Mouse (Mus musculus): ENCODE measurements around the gene Gm10282. TPM values are rescaled to one million over a fixed set of nuclear protein-coding genes. Genes with fewer than 3 reads are reported as not detected.

Gene Gm10282
- polyA plus RNA-seq, 1 experiment from 2014 or later: 39.9 TPM

- H3K27ac ChIP-seq (replicated peaks; ENCODE audit: low read depth, low read length): no peak overlapping the region
- H3K4me3 ChIP-seq (ENCODE audit: low read depth, low read length): no peak overlapping the region
- no peak overlapping the region for H3K9ac ChIP-seq (replicated peaks; ENCODE audit: low read length)
- H3K9me3 ChIP-seq (replicated peaks; ENCODE audit: control insufficient read depth, low read length): no peaks in the 10 kb centered on the region
- no peak overlapping the region for H3K4me2 ChIP-seq (ENCODE audit: low read depth, low read length)
- WGBS: 100% methylated on average over 2 of the region's 2 CpGs
- ATAC-seq (replicated peaks; ENCODE audit: insufficient number of reproducible peaks, low FRiP score, low TSS enrichment, low read depth) (no peak), DNase-seq (ENCODE audit: low spot score) (no peak)
- H3K27me3 ChIP-seq (ENCODE audit: control insufficient read depth, insufficient read depth, low read length): no peaks in the 10 kb centered on the region
- H3K4me1 ChIP-seq (ENCODE audit: control insufficient read depth, insufficient read depth, low read length): no peaks in the 10 kb centered on the region
- no peaks in the 10 kb centered on the region; the same call in none of the 2 replicates for H3K36me3 ChIP-seq (replicated peaks; ENCODE audit: control insufficient read depth, insufficient read depth, low read depth, low read length)
Measured at GRCm38 (mm10) chr8:72348114-72348513, 43.1 kb upstream of the Gm10282 start.

GRCm38 (mm10) chr8:72347553-72347952 lies 42.5 kb upstream of the Gm10282 start:
- 86% methylated on average over 1 of the region's 1 CpGs for WGBS
- DNase-seq (ENCODE audit: low spot score) (no peak), ATAC-seq (replicated peaks; ENCODE audit: insufficient number of reproducible peaks, low FRiP score, low TSS enrichment, low read depth) (no peak)
- H3K9ac ChIP-seq (replicated peaks; ENCODE audit: low read length): no peak overlapping the region
- H3K4me2 ChIP-seq (ENCODE audit: low read depth, low read length): no peak overlapping the region
- H3K4me3 ChIP-seq (ENCODE audit: low read depth, low read length): no peak overlapping the region
- H3K9me3 ChIP-seq (replicated peaks; ENCODE audit: control insufficient read depth, low read length): no peaks in the 10 kb centered on the region
- no peak overlapping the region for H3K27ac ChIP-seq (replicated peaks; ENCODE audit: low read depth, low read length)
- H3K36me3 ChIP-seq (replicated peaks; ENCODE audit: control insufficient read depth, insufficient read depth, low read depth, low read length): no peaks in the 10 kb centered on the region; the same call in none of the 2 replicates
- H3K4me1 ChIP-seq (ENCODE audit: control insufficient read depth, insufficient read depth, low read length): no peaks in the 10 kb centered on the region
- H3K27me3 ChIP-seq (ENCODE audit: control insufficient read depth, insufficient read depth, low read length): no peaks in the 10 kb centered on the region

GRCm38 (mm10) chr8:72343725-72344124 lies 38.7 kb upstream of the Gm10282 start:
- no peaks in the 10 kb centered on the region for H3K9me3 ChIP-seq (replicated peaks; ENCODE audit: control insufficient read depth, low read length)
- no peak for ATAC-seq (replicated peaks; ENCODE audit: insufficient number of reproducible peaks, low FRiP score, low TSS enrichment, low read depth)
- WGBS: 75% methylated on average over 4 of the region's 4 CpGs
- no peak overlapping the region for H3K27ac ChIP-seq (replicated peaks; ENCODE audit: low read depth, low read length)
- no peak for DNase-seq (ENCODE audit: low spot score)
- H3K36me3 ChIP-seq (replicated peaks; ENCODE audit: control insufficient read depth, insufficient read depth, low read depth, low read length): peaks cover 4% of the 10 kb centered on the region
- no peak overlapping the region for H3K4me3 ChIP-seq (ENCODE audit: low read depth, low read length)
- H3K4me1 ChIP-seq (ENCODE audit: control insufficient read depth, insufficient read depth, low read length): no peaks in the 10 kb centered on the region
- no peak overlapping the region for H3K9ac ChIP-seq (replicated peaks; ENCODE audit: low read length)
- no peak overlapping the region for H3K4me2 ChIP-seq (ENCODE audit: low read depth, low read length)
- no peaks in the 10 kb centered on the region for H3K27me3 ChIP-seq (ENCODE audit: control insufficient read depth, insufficient read depth, low read length)

- DNase-seq (ENCODE audit: low spot score) (no peak), ATAC-seq (replicated peaks; ENCODE audit: insufficient number of reproducible peaks, low FRiP score, low TSS enrichment, low read depth) (no peak)
- H3K27me3 ChIP-seq (ENCODE audit: control insufficient read depth, insufficient read depth, low read length): no peaks in the 10 kb centered on the region
- peaks cover 4% of the 10 kb centered on the region for H3K36me3 ChIP-seq (replicated peaks; ENCODE audit: control insufficient read depth, insufficient read depth, low read depth, low read length)
- H3K4me1 ChIP-seq (ENCODE audit: control insufficient read depth, insufficient read depth, low read length): no peaks in the 10 kb centered on the region
- 80% methylated on average over 5 of the region's 5 CpGs for WGBS
- H3K9ac ChIP-seq (replicated peaks; ENCODE audit: low read length): no peak overlapping the region
- H3K4me3 ChIP-seq (ENCODE audit: low read depth, low read length): no peak overlapping the region
- no peaks in the 10 kb centered on the region for H3K9me3 ChIP-seq (replicated peaks; ENCODE audit: control insufficient read depth, low read length)
- no peak overlapping the region for H3K27ac ChIP-seq (replicated peaks; ENCODE audit: low read depth, low read length)
- no peak overlapping the region for H3K4me2 ChIP-seq (ENCODE audit: low read depth, low read length)
Measured at GRCm38 (mm10) chr8:72342556-72343300, 37.7 kb upstream of the Gm10282 start.

- Histone ChIP-seq H3K27me3 (ENCODE audit: control insufficient read depth, insufficient read depth, low read length) (no peaks in the 10 kb centered on the region), H3K9me3 (replicated peaks; ENCODE audit: control insufficient read depth, low read length) (no peaks in the 10 kb centered on the region), H3K27ac (replicated peaks; ENCODE audit: low read depth, low read length) (no peak overlapping the region), H3K4me3 (ENCODE audit: low read depth, low read length) (no peak overlapping the region), H3K36me3 (replicated peaks; ENCODE audit: control insufficient read depth, insufficient read depth, low read depth, low read length) (peaks cover 4% of the 10 kb centered on the region), H3K4me2 (ENCODE audit: low read depth, low read length) (no peak overlapping the region), H3K4me1 (ENCODE audit: control insufficient read depth, insufficient read depth, low read length) (no peaks in the 10 kb centered on the region), H3K9ac (replicated peaks; ENCODE audit: low read length) (no peak overlapping the region)
- DNase-seq (ENCODE audit: low spot score) (no peak), ATAC-seq (replicated peaks; ENCODE audit: insufficient number of reproducible peaks, low FRiP score, low TSS enrichment, low read depth) (no peak)
Measured at GRCm38 (mm10) chr8:72337034-72337433, 32.0 kb upstream of the Gm10282 start.

- H3K4me2 ChIP-seq (ENCODE audit: low read depth, low read length): no peak overlapping the region
- H3K27ac ChIP-seq (replicated peaks; ENCODE audit: low read depth, low read length): no peak overlapping the region
- H3K4me3 ChIP-seq (ENCODE audit: low read depth, low read length): no peak overlapping the region
- H3K36me3 ChIP-seq (replicated peaks; ENCODE audit: control insufficient read depth, insufficient read depth, low read depth, low read length): peaks cover 4% of the 10 kb centered on the region
- 90% methylated on average over 2 of the region's 2 CpGs for WGBS
- ATAC-seq (replicated peaks; ENCODE audit: insufficient number of reproducible peaks, low FRiP score, low TSS enrichment, low read depth): no peak
- no peaks in the 10 kb centered on the region for H3K4me1 ChIP-seq (ENCODE audit: control insufficient read depth, insufficient read depth, low read length)
- no peaks in the 10 kb centered on the region for H3K27me3 ChIP-seq (ENCODE audit: control insufficient read depth, insufficient read depth, low read length)
- DNase-seq (ENCODE audit: low spot score): no peak
- no peak overlapping the region for H3K9ac ChIP-seq (replicated peaks; ENCODE audit: low read length)
- H3K9me3 ChIP-seq (replicated peaks; ENCODE audit: control insufficient read depth, low read length): no peaks in the 10 kb centered on the region
Measured at GRCm38 (mm10) chr8:72336273-72336672, 31.2 kb upstream of the Gm10282 start.

- Histone ChIP-seq H3K27ac (replicated peaks; ENCODE audit: low read depth, low read length) (no peak overlapping the region), H3K4me1 (ENCODE audit: control insufficient read depth, insufficient read depth, low read length) (no peaks in the 10 kb centered on the region), H3K4me2 (ENCODE audit: low read depth, low read length) (no peak overlapping the region), H3K36me3 (replicated peaks; ENCODE audit: control insufficient read depth, insufficient read depth, low read depth, low read length) (no peaks in the 10 kb centered on the region; the same call in 1 of the 2 replicates), H3K9ac (replicated peaks; ENCODE audit: low read length) (no peak overlapping the region), H3K9me3 (replicated peaks; ENCODE audit: control insufficient read depth, low read length) (no peaks in the 10 kb centered on the region), H3K4me3 (ENCODE audit: low read depth, low read length) (no peak overlapping the region), H3K27me3 (ENCODE audit: control insufficient read depth, insufficient read depth, low read length) (no peaks in the 10 kb centered on the region)
- 76% methylated on average over 4 of the region's 4 CpGs for WGBS
- ATAC-seq (replicated peaks; ENCODE audit: insufficient number of reproducible peaks, low FRiP score, low TSS enrichment, low read depth) (no peak), DNase-seq (ENCODE audit: low spot score) (no peak)
Measured at GRCm38 (mm10) chr8:72334144-72334641, 29.1 kb upstream of the Gm10282 start.

GRCm38 (mm10) chr8:72333429-72334143 lies 28.5 kb upstream of the Gm10282 start:
- no peaks in the 10 kb centered on the region for H3K27me3 ChIP-seq (ENCODE audit: control insufficient read depth, insufficient read depth, low read length)
- no peak for ATAC-seq (replicated peaks; ENCODE audit: insufficient number of reproducible peaks, low FRiP score, low TSS enrichment, low read depth)
- no peak overlapping the region for H3K4me3 ChIP-seq (ENCODE audit: low read depth, low read length)
- no peaks in the 10 kb centered on the region; the same call in 1 of the 2 replicates for H3K36me3 ChIP-seq (replicated peaks; ENCODE audit: control insufficient read depth, insufficient read depth, low read depth, low read length)
- H3K9me3 ChIP-seq (replicated peaks; ENCODE audit: control insufficient read depth, low read length): no peaks in the 10 kb centered on the region
- no peak overlapping the region for H3K27ac ChIP-seq (replicated peaks; ENCODE audit: low read depth, low read length)
- DNase-seq (ENCODE audit: low spot score): no peak
- H3K4me1 ChIP-seq (ENCODE audit: control insufficient read depth, insufficient read depth, low read length): no peaks in the 10 kb centered on the region
- WGBS: 45% methylated on average over 3 of the region's 3 CpGs
- H3K9ac ChIP-seq (replicated peaks; ENCODE audit: low read length): no peak overlapping the region
- H3K4me2 ChIP-seq (ENCODE audit: low read depth, low read length): no peak overlapping the region

Data from embryonic facial prominence, embryonic 11.5 days (tissue).